Mouse (Mus musculus) activated CD4-positive, CD25-positive, alpha-beta regulatory T cell (primary cell): ENCODE measurements around the gene Chit1. TPM values are rescaled to one million over a fixed set of nuclear protein-coding genes. Genes with fewer than 3 reads are reported as not detected.

Experiments
- polyA plus RNA-seq, 2 experiments: library from polyadenylated mRNA; unstranded; fragments of 100-300 nt; shearing (Covaris generic); gene quantifications; one replicate each; pipeline ENCODE4 v1.2.1; 2017

The Chit1 gene
- under 1 TPM in 1 of 2 experiments, not detected in 1; 0.27 TPM for polyA plus RNA-seq

GRCm38 (mm10) chr1:134110979-134111378 is at the start of gene Chit1:
Gene Chit1 (plus strand): TSS chr1:134111242.

GRCm38 (mm10) chr1:134078802-134079476 is 32.1 kb upstream of the Chit1 start, which contains the start of gene Btg2:
Gene Btg2 (minus strand): TSS chr1:134079120.

DNA sequence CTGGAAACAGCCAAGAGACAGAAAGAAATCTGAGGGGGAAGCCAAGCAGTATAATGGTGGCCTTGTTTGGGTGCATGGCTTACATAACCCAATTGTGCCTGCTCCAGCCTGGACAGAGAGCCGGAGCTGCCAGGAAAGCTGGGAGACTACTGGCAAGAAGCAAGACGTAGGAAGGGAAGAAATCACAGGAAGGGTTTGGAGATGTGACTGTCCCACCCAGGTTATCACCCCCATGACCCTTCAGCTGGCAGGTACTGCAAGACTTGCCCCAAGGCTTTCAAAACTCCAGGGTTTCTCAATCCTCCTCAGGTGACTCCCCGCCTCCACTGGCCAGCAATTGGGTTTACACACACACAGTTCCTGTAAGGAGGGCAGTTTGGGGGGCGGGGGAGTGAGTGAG is 71.0 kb downstream of the Chit1 start, which contains the start of gene Chil1:
Gene Chil1, plus strand, starts transcription at position 152 of the 400 bp plus-strand sequence.

DNA sequence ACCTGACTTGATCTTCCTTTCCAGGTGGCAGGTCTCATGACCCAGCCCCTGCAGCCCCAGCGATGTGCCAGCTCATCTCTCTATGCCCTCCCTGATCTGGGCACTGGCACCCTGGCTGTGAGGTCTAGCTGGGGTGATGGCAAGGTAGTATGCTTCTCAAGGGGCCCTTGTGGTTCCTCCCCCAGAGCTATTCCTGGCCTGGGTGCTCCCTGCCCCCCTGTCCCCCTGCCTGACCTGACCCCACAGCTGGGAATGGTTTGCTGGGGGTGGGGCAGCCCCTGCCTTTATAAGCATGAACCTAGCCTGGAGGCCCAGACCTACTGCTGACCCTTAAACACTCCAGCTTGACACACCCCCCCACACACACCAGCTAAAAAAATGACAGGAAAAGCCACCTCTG is 82.1 kb downstream of the Chit1 start, which contains the start of gene Mybph:
Gene Mybph, plus strand, starts transcription at position 323 of the 400 bp plus-strand sequence.

Other genes starting within 250 kb of the Chit1 start
- under 1 TPM in 1 of 2 experiments, not detected in 1; 0.16 TPM for gene Optc, start 203.2 kb upstream of the Chit1 start, polyA plus RNA-seq
- gene Prelp, start 189.8 kb upstream of the Chit1 start, polyA plus RNA-seq, result not detected
- gene Fmod, start 74.0 kb upstream of the Chit1 start, polyA plus RNA-seq, result not detected
- gene Btg2, start 32.1 kb upstream of the Chit1 start, polyA plus RNA-seq, result 100 to 1,000 TPM in 1 of 2 experiments, 10 to 100 TPM in 1; 91.7 to 160 TPM
- gene Chil1, start 70.9 kb downstream of the Chit1 start, polyA plus RNA-seq, result under 1 TPM; 0.16 to 0.49 TPM
- gene Mybph, start 82.2 kb downstream of the Chit1 start, polyA plus RNA-seq, result not detected
- gene Adora1, start 124.2 kb downstream of the Chit1 start, polyA plus RNA-seq, result under 1 TPM in 1 of 2 experiments, not detected in 1; 0.10 TPM
- gene Myog, start 178.7 kb downstream of the Chit1 start, polyA plus RNA-seq, result not detected
- gene Ppfia4, start 221.7 kb downstream of the Chit1 start, polyA plus RNA-seq, result under 1 TPM in 1 of 2 experiments, not detected in 1; 0.32 TPM